Mouse (Mus musculus) myocyte (in vitro differentiated cells): ENCODE results near the gene Smg6.

Source experiments
- CEBPB ChIP-seq: IDR thresholded peaks from 2 replicates; pipeline ENCODE4 v1.6.1; 2011; ENCODE audit warnings: mild to moderate bottlenecking, moderate library complexity; ENCODE audit not compliant: poor library complexity, insufficient read depth, severe bottlenecking
- MAX ChIP-seq: IDR thresholded peaks from one replicate; pipeline ENCODE4 v1.6.1; 2011; ENCODE audit warnings: low read depth, mild to moderate bottlenecking, control low read depth
- POLR2A ChIP-seq: IDR thresholded peaks from one replicate; pipeline ENCODE4 v1.6.1; 2011; ENCODE audit warnings: low read depth, mild to moderate bottlenecking, control low read depth, moderate library complexity; ENCODE audit not compliant: insufficient read length
- POLR2AphosphoS2 ChIP-seq: IDR thresholded peaks from one replicate; pipeline ENCODE4 v1.6.1; 2011; ENCODE audit warnings: low read depth, control low read depth; ENCODE audit not compliant: insufficient read length
- TCF12 ChIP-seq: IDR thresholded peaks from one replicate; pipeline ENCODE4 v1.6.1; 2011; ENCODE audit warnings: mild to moderate bottlenecking, control low read depth; ENCODE audit not compliant: poor library complexity, insufficient read depth, severe bottlenecking
- USF1 ChIP-seq: IDR thresholded peaks from one replicate; pipeline ENCODE4 v1.6.1; 2011; ENCODE audit warnings: low read depth, mild to moderate bottlenecking, control low read depth, moderate library complexity

DNA sequence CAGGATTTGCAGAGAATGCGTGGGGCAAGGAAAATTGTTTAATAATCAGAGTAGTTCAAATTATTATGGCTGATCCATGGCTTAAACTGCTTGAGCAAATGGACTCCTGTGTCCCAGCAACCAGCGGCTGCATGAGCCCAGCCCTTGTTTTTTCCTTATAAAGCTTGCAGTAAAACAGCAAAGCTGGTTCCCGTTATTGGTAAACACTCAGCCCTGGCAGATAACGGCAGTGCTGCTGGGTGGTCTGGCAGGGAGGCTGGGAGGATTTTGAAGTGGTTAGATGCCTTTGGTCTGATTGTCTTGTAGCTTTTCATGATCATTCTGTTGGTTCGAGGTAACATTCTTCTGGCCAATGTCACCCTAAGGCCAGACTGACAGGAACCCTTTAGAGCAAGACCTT, 230.8 kb downstream of the Smg6 start:
- TF ChIP-seq POLR2A (no peak), USF1 (no peak), POLR2AphosphoS2 (no peak), MAX (no peak), CEBPB (no peak), TCF12 (no peak)
